Mouse (Mus musculus) C2C12 (cell line): ENCODE measurements around the gene Ankrd13a.

Experiments used
- CTCF ChIP-seq: IDR thresholded peaks from one replicate; pipeline ENCODE4 v1.5.1; 2011; ENCODE audit not compliant: control insufficient read depth, insufficient read depth, insufficient read length
- MYOG ChIP-seq: IDR thresholded peaks from one replicate; pipeline ENCODE4 v1.6.1; 2011; ENCODE audit not compliant: control insufficient read depth, insufficient read length; ENCODE audit errors: extremely low read depth

DNA sequence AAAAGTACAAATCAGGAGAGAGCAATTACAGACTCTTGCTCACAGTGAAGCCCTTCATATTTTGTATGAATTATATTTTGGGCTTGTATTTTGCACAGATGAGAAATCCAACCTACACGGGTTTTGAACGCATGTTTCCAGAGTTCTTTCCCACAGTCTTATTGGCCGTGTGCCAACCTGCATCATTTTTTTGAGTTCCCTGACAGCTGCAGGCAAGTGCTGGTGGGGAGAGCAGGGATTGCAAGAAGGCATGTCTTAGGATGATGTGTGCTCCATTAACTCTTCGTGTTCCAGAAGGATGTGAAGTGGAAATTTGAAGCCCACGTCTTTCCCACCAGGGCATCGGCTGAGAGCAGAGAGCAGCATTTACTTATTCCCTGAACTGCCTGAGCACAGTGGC, 42.1 kb downstream of the Ankrd13a start:
- no peak for TF ChIP-seq CTCF
- TF ChIP-seq MYOG, result no peak
